Mouse (Mus musculus) hindbrain, embryonic 16.5 days (tissue): Measurements from ENCODE around the gene Ttc21a. TPM values are rescaled to one million over a fixed set of nuclear protein-coding genes. Genes with fewer than 3 reads are reported as not detected.
"Not testable (repeated sequence)": the region's sequence is repeated elsewhere in the genome, so short reads cannot be mapped to it uniquely, and the experiment has no call there.

Experiments
- ATAC-seq: fragments of 200-750 bp; cut with Nextera tagmentation; 2 replicates; pipeline ENCODE4 v1.8.0; 2017; ENCODE audit warnings: moderate TSS enrichment, moderate library complexity
- H3K27ac ChIP-seq: fragments of 300-500 bp; sonication (generic); 2 replicates; pipeline ENCODE4 v1.5.1; 2014; ENCODE audit warnings: low read depth, mild to moderate bottlenecking, control low read depth, low read length, moderate library complexity
- H3K27me3 ChIP-seq: fragments of 300-500 bp; sonication (generic); replicated peaks from 2 replicates; pipeline ENCODE4 v1.6.1; 2014; ENCODE audit warnings: low read length; ENCODE audit not compliant: control insufficient read depth, insufficient read depth
- H3K36me3 ChIP-seq: fragments of 300-500 bp; sonication (generic); 2 replicates; pipeline ENCODE4 v1.6.1; 2014; ENCODE audit warnings: mild to moderate bottlenecking, low read length, moderate library complexity, mixed read lengths; ENCODE audit not compliant: control insufficient read depth, insufficient read depth
- H3K4me1 ChIP-seq: fragments of 300-500 bp; sonication (generic); 2 replicates; pipeline ENCODE4 v1.6.1; 2014; ENCODE audit warnings: low read depth, low read length; ENCODE audit not compliant: control insufficient read depth, insufficient read depth
- H3K4me2 ChIP-seq: fragments of 300-500 bp; sonication (generic); 2 replicates; pipeline ENCODE4 v1.6.1; 2014; ENCODE audit warnings: mild to moderate bottlenecking, low read length, control low read depth, moderate library complexity
- H3K4me3 ChIP-seq: fragments of 300-500 bp; sonication (generic); 2 replicates; pipeline ENCODE4 v1.5.1; 2014; ENCODE audit warnings: mild to moderate bottlenecking, low read length, control low read depth, moderate library complexity
- H3K9ac ChIP-seq: fragments of 300-500 bp; sonication (generic); 2 replicates; pipeline ENCODE4 v1.6.1; 2014; ENCODE audit warnings: low read depth, mild to moderate bottlenecking, control low read depth, low read length, moderate library complexity
- H3K9me3 ChIP-seq: fragments of 300-500 bp; sonication (generic); 2 replicates; pipeline ENCODE4 v1.6.1; 2014; ENCODE audit warnings: mild to moderate bottlenecking, low read length, moderate library complexity; ENCODE audit not compliant: control insufficient read depth
- WGBS: fragments of 180-500 bp; shearing (Covaris S2); extraction: QIAGEN DNeasy Blood & Tissue Kit; methylation state at CpG from one replicate; pipeline ENCODE4 v1.1.7; 2014; 5-methylcytosine and 5-hydroxymethylcytosine counted together
- polyA plus RNA-seq: library from polyadenylated mRNA; unstranded; fragments of >200 nt; fragmentation: Nextera tagmentation; extraction: Ambion mirVana; gene quantifications from 2 replicates; pipeline ENCODE4 v1.2.1, GENCODE M21; 2015

Ttc21a gene
- polyA plus RNA-seq, 1 experiment from 2014 or later = 1.1 TPM

DNA sequence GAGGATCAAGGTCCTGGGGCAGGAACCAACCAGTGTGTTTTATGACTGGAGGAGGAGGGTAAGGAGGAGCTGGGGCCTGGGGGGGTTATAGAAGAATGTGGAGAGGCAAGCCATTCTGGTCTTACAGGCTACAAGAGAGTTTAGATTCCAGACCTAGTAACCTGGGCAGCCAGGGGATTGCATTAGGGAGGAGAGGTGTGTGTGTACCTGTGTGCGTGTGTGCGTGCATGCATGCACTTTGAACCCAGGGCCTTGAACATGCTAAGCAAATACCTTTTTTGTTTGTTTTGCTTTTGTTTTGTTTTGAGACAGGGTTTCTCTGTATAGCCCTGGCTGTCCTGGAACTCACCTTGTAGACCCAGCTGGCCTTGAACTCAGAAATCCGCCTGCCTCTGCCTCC is 72.5 kb downstream of the Ttc21a start:
- Histone ChIP-seq H3K4me2 (no peak overlapping the region), H3K27ac (no peak overlapping the region), H3K27me3 (no peaks in the 10 kb centered on the region), H3K4me1 (peaks cover 6% of the 10 kb centered on the region), H3K9me3 (no peaks in the 10 kb centered on the region), H3K4me3 (no peak overlapping the region), H3K36me3 (no peaks in the 10 kb centered on the region), H3K9ac (no peak overlapping the region)
- 97% methylated on average over 3 of the region's 3 CpGs for WGBS
- ATAC-seq = no peak

DNA sequence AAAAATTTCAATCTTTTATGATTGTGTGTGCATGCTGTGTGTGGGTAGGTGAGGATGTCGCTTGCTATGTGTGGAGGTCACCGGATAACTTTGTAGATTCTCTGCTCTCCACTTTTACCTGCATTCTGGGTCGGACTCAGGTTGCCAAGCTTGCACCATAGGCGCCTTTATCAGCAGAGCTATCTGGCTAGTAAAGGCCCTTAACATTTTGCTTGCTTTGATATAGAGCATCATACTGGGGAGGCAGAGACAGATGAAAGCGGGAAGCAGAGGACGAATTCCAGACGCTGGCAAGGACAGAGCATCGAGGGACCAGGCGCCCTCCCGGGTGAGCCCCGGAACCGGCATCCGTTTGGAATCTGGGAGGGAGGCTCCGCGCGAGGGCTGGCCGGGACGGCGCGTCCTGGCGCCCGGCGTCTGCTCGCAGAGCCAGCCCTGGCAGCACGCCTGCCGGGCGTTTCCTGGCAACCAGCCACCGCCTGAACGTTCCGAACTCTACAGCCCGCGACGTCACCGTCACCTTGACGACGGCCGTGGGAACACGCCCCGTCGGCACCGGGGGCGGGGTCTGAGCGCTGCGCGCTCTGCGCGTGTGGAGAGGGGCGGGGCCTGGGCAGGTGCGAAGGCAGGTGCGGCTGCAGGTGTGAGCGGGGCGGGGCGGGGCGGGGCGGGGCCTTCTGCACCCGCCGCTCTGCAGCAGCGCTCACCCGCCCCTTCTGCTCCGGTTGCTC is 73.5 kb downstream of the Ttc21a start:
- Histone ChIP-seq H3K9ac (peak overlapping the region; percentile 69), H3K27ac (peak overlapping the region; percentile 91), H3K9me3 (no peaks in the 10 kb centered on the region), H3K36me3 (no peaks in the 10 kb centered on the region), H3K4me1 (peaks cover 6% of the 10 kb centered on the region), H3K4me2 (peak overlapping the region; percentile 78), H3K27me3 (no peaks in the 10 kb centered on the region), H3K4me3 (peak overlapping the region; percentile 49)
- ATAC-seq = peak; percentile 94
- 1% methylated on average over 53 of the region's 60 CpGs for WGBS

DNA sequence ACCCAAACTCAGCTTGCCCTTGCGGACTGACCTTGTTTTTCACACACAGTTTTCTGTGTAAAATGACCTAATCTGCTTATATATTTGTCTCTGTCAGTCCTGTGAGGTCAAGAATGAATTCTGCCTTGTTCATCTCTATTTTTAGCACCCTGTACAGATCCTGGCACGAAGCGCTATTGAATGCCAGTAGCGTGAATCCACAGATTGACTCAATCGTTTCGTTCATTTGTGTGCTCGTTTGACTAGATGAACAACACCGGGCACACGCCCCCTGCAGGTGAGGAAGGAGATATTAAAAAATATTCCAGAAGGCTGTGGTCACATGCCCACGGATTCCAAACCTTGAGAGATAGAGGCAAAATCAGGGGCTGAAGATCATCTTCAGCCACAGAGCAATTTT is 74.1 kb downstream of the Ttc21a start:
- Histone ChIP-seq H3K4me2 (peak overlapping the region; percentile 78), H3K9ac (peak overlapping the region; percentile 69), H3K4me1 (peaks cover 6% of the 10 kb centered on the region), H3K9me3 (no peaks in the 10 kb centered on the region), H3K27me3 (no peaks in the 10 kb centered on the region), H3K36me3 (no peaks in the 10 kb centered on the region), H3K27ac (peak overlapping the region; percentile 91), H3K4me3 (peak overlapping the region; percentile 49)
- peak; percentile 74 for ATAC-seq
- under 1% methylated on average over 10 of the region's 10 CpGs for WGBS

DNA sequence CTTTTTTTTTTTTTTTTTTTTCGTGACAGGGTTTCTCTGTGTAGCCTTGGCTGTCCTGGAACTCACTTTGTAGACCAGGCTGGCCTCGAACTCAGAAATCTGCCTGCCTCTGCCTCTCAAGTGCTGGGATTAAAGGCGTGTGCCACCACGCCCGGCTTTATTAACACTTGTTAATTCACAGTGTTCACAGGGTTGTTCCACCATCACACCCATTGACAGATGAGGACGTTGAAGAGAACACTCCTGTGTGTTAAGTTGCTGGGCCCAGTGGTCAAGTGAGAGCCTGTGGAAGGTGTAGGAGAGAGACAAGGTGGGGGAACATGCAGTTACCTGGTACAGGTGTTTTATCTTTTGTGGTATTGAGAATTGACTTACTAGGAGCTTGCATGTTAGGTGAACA is 74.8 kb downstream of the Ttc21a start:
- WGBS = 85% methylated on average over 6 of the region's 6 CpGs
- not testable (repeated sequence) for ATAC-seq, H3K4me3 ChIP-seq, H3K4me2 ChIP-seq, H3K36me3 ChIP-seq, H3K4me1 ChIP-seq, H3K9ac ChIP-seq, H3K27ac ChIP-seq, H3K27me3 ChIP-seq, H3K9me3 ChIP-seq

DNA sequence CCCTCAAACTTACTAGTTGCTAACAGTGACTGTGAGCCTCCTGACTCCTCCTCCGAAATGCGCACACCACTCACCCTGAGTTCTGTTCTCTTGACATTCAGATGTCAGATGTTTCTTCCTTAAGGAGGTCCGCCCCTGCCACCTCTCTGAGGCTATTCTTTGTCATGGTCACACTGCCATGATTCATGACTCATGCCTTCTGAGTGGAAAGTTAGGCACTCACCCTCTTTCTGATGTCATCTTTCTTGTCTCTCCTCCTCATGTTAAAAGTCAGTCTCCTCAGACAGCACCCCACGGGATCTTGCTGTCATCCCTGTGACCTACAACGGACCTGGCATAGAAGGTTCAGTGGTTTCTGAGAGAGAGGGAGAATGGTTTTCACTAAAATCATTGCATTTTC is 75.4 kb downstream of the Ttc21a start:
- H3K9me3 ChIP-seq = no peaks in the 10 kb centered on the region
- H3K36me3 ChIP-seq = no peaks in the 10 kb centered on the region
- no peak for ATAC-seq
- no peaks in the 10 kb centered on the region for H3K27me3 ChIP-seq
- H3K4me1 ChIP-seq = peaks cover 6% of the 10 kb centered on the region
- H3K9ac ChIP-seq = no peak overlapping the region
- H3K4me3 ChIP-seq = no peak overlapping the region
- 93% methylated on average over 5 of the region's 5 CpGs for WGBS
- H3K4me2 ChIP-seq = no peak overlapping the region
- no peak overlapping the region for H3K27ac ChIP-seq

DNA sequence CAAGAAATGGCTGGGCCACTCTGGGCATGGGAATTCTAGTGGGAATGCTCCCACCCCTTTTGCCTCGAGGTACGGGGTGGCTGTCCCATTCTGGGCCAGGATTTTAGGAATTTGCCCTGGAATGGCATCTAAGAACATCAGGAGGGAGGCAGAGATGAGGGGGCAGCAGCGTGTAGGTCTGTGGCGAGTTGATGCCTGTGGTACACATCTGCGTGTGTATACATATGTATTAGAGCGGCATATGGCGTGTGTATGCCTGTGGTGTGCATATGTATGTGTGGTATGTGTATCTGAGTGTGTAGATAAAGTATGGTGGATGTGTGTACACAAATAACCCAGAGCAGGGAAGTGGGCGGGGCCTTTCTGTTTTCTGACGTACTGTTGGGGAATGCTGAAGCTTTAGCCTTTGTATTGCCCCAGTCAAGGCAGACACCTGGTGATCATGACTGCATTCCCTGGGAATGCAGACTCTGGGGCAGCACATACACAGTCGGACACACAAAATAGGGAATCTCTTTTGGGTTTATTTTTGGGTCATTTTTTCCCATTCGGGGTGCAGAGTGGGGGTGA is 75.9 kb downstream of the Ttc21a start:
- Histone ChIP-seq H3K36me3 (no peaks in the 10 kb centered on the region), H3K4me3 (no peak overlapping the region), H3K4me2 (no peak overlapping the region), H3K27me3 (no peaks in the 10 kb centered on the region), H3K4me1 (peaks cover 6% of the 10 kb centered on the region), H3K9ac (no peak overlapping the region), H3K27ac (no peak overlapping the region), H3K9me3 (no peaks in the 10 kb centered on the region)
- no peak for ATAC-seq
- 73% methylated on average over 11 of the region's 11 CpGs for WGBS

DNA sequence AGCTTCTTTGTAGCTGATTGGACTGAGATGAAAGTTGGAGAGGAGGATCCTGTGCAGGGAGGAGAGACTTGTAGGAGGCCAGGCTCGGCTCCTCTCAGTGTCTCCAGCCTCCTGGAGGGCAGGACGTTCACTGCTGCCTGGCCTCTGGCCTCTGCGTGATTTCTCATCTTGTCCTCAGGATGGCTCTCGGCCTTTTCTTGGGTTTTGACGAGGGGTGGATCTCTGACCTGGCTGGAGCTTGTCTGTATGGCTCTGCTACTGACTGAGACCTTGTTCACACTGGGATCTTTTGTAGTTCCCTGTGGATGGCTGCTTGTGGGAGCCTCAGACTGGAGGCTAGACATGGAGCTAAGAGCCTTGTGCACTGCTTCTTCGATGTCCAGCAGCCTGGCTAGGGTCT is 77.4 kb downstream of the Ttc21a start:
- WGBS = 60% methylated on average over 6 of the region's 6 CpGs

DNA sequence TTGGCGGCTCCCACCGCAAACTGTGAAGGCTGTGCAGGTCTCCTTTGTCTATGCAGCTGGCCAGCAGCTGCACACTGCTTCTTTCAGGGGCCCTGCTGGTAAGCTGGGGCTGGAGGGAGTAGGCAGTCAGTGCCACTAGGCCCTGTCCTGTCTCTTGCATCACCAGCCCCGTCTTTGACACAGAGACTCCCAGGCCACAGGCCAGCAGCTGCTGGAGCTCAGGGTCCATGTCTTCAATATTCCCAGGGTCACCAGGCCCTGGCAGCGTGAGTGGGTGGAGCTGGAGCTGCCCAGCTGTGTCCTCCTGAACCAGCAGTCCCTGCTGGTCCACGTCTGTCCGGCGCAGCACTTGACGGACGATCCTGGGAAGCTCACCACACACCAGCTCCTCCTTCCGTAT is 79.5 kb downstream of the Ttc21a start:
- no peaks in the 10 kb centered on the region for H3K9me3 ChIP-seq
- WGBS = 55% methylated on average over 9 of the region's 10 CpGs
- H3K4me3 ChIP-seq = no peak overlapping the region
- H3K36me3 ChIP-seq = no peaks in the 10 kb centered on the region
- no peak overlapping the region for H3K27ac ChIP-seq
- no peaks in the 10 kb centered on the region for H3K4me1 ChIP-seq
- H3K9ac ChIP-seq = no peak overlapping the region
- no peak for ATAC-seq
- H3K4me2 ChIP-seq = no peak overlapping the region
- H3K27me3 ChIP-seq = no peaks in the 10 kb centered on the region

More for the DNA sequence above, 77.4 kb downstream of the Ttc21a start:
- Histone ChIP-seq H3K36me3 (no peaks in the 10 kb centered on the region), H3K27ac (no peak overlapping the region), H3K9me3 (no peaks in the 10 kb centered on the region), H3K4me2 (no peak overlapping the region), H3K4me3 (no peak overlapping the region), H3K9ac (no peak overlapping the region; the same call in 1 of the 2 replicates), H3K27me3 (no peaks in the 10 kb centered on the region), H3K4me1 (peaks cover 6% of the 10 kb centered on the region)
- ATAC-seq = no peak
